Mouse (Mus musculus) brain, embryonic 18.5 days (tissue): Measurements from ENCODE around the gene Tmem221.
A peak's percentile ranks its signal among the peaks of the same experiment; 100 is the strongest.
"Not testable (repeated sequence)": the region's sequence is repeated elsewhere in the genome, so short reads cannot be mapped to it uniquely, and the experiment has no call there.

Experiments used
- DNase-seq: peaks from one replicate; pipeline ENCODE4 v3.0.0-alpha.2; 2012; ENCODE audit warnings: low read depth, low spot score

The Tmem221 gene

GRCm38 (mm10) chr8:71550754-71551153 is 7.9 kb downstream of the Tmem221 start:
- DNase-seq: no peak

- DNase-seq: no peak
Measured at GRCm38 (mm10) chr8:71547590-71547989, 11.1 kb downstream of the Tmem221 start.

GRCm38 (mm10) chr8:71545053-71545452 is 13.6 kb downstream of the Tmem221 start:
- DNase-seq: no peak

GRCm38 (mm10) chr8:71543755-71544154 is 14.9 kb downstream of the Tmem221 start:
- no peak for DNase-seq

GRCm38 (mm10) chr8:71542632-71543343 is 15.9 kb downstream of the Tmem221 start, which contains the start of gene Mvb12a:
Gene Mvb12a (plus strand): TSS chr8:71542922.
- DNase-seq: peak; percentile 98

- no peak for DNase-seq
Measured at GRCm38 (mm10) chr8:71537028-71537867, 21.4 kb downstream of the Tmem221 start, which contains the start of gene Bst2. Gene Bst2 (minus strand): TSS chr8:71537456.

- DNase-seq: no peak
Measured at GRCm38 (mm10) chr8:71535663-71536062, 23.0 kb downstream of the Tmem221 start.

- DNase-seq: no peak
Measured at GRCm38 (mm10) chr8:71534263-71534810, 24.3 kb downstream of the Tmem221 start.

- not testable (repeated sequence) for DNase-seq
Measured at GRCm38 (mm10) chr8:71530735-71531467, 27.8 kb downstream of the Tmem221 start.

- DNase-seq: no peak
Measured at GRCm38 (mm10) chr8:71528362-71529073, 30.2 kb downstream of the Tmem221 start.

GRCm38 (mm10) chr8:71527162-71527870 is 31.4 kb downstream of the Tmem221 start:
- no peak for DNase-seq

- DNase-seq: no peak
Measured at GRCm38 (mm10) chr8:71526272-71526671, 32.4 kb downstream of the Tmem221 start.

- no peak for DNase-seq
Measured at GRCm38 (mm10) chr8:71525226-71526050, 33.2 kb downstream of the Tmem221 start, which contains the start of gene Ccdc194. Gene Ccdc194 (minus strand): TSS chr8:71525711.

GRCm38 (mm10) chr8:71521634-71522033 is 37.0 kb downstream of the Tmem221 start:
- DNase-seq: peak; percentile 30

- not testable (repeated sequence) for DNase-seq
Measured at GRCm38 (mm10) chr8:71519037-71519825, 39.4 kb downstream of the Tmem221 start.

- DNase-seq: no peak
Measured at GRCm38 (mm10) chr8:71516786-71517185, 41.9 kb downstream of the Tmem221 start.

GRCm38 (mm10) chr8:71515043-71515442 is 43.6 kb downstream of the Tmem221 start:
- no peak for DNase-seq

GRCm38 (mm10) chr8:71513018-71513754 is 45.5 kb downstream of the Tmem221 start:
- DNase-seq: no peak
